Mouse (Mus musculus) hindbrain, embryonic 16.5 days (tissue): ENCODE measurements around the gene 1810043G02Rik. TPM values are rescaled to one million over a fixed set of nuclear protein-coding genes. Genes with fewer than 3 reads are reported as not detected.
"Not testable (repeated sequence)": the region's sequence is repeated elsewhere in the genome, so short reads cannot be mapped to it uniquely, and the experiment has no call there.

Source experiments
- ATAC-seq: fragments of 200-750 bp; cut with Nextera tagmentation; 2 replicates; pipeline ENCODE4 v1.8.0; 2017; ENCODE audit warnings: moderate TSS enrichment, moderate library complexity
- H3K27ac ChIP-seq: fragments of 300-500 bp; sonication (generic); 2 replicates; pipeline ENCODE4 v1.5.1; 2014; ENCODE audit warnings: low read depth, mild to moderate bottlenecking, control low read depth, low read length, moderate library complexity
- H3K27me3 ChIP-seq: fragments of 300-500 bp; sonication (generic); replicated peaks from 2 replicates; pipeline ENCODE4 v1.6.1; 2014; ENCODE audit warnings: low read length; ENCODE audit not compliant: control insufficient read depth, insufficient read depth
- H3K36me3 ChIP-seq: fragments of 300-500 bp; sonication (generic); 2 replicates; pipeline ENCODE4 v1.6.1; 2014; ENCODE audit warnings: mild to moderate bottlenecking, low read length, moderate library complexity, mixed read lengths; ENCODE audit not compliant: control insufficient read depth, insufficient read depth
- H3K4me1 ChIP-seq: fragments of 300-500 bp; sonication (generic); 2 replicates; pipeline ENCODE4 v1.6.1; 2014; ENCODE audit warnings: low read depth, low read length; ENCODE audit not compliant: control insufficient read depth, insufficient read depth
- H3K4me2 ChIP-seq: fragments of 300-500 bp; sonication (generic); 2 replicates; pipeline ENCODE4 v1.6.1; 2014; ENCODE audit warnings: mild to moderate bottlenecking, low read length, control low read depth, moderate library complexity
- H3K4me3 ChIP-seq: fragments of 300-500 bp; sonication (generic); 2 replicates; pipeline ENCODE4 v1.5.1; 2014; ENCODE audit warnings: mild to moderate bottlenecking, low read length, control low read depth, moderate library complexity
- H3K9ac ChIP-seq: fragments of 300-500 bp; sonication (generic); 2 replicates; pipeline ENCODE4 v1.6.1; 2014; ENCODE audit warnings: low read depth, mild to moderate bottlenecking, control low read depth, low read length, moderate library complexity
- H3K9me3 ChIP-seq: fragments of 300-500 bp; sonication (generic); 2 replicates; pipeline ENCODE4 v1.6.1; 2014; ENCODE audit warnings: mild to moderate bottlenecking, low read length, moderate library complexity; ENCODE audit not compliant: control insufficient read depth
- WGBS: fragments of 180-500 bp; shearing (Covaris S2); extraction: QIAGEN DNeasy Blood & Tissue Kit; methylation state at CpG from one replicate; pipeline ENCODE4 v1.1.7; 2014; 5-methylcytosine and 5-hydroxymethylcytosine counted together
- polyA plus RNA-seq: library from polyadenylated mRNA; unstranded; fragments of >200 nt; fragmentation: Nextera tagmentation; extraction: Ambion mirVana; gene quantifications from 2 replicates; pipeline ENCODE4 v1.2.1, GENCODE M21; 2015

The 1810043G02Rik gene
- 53.9 and 56.7 TPM in 2 replicates for polyA plus RNA-seq

DNA sequence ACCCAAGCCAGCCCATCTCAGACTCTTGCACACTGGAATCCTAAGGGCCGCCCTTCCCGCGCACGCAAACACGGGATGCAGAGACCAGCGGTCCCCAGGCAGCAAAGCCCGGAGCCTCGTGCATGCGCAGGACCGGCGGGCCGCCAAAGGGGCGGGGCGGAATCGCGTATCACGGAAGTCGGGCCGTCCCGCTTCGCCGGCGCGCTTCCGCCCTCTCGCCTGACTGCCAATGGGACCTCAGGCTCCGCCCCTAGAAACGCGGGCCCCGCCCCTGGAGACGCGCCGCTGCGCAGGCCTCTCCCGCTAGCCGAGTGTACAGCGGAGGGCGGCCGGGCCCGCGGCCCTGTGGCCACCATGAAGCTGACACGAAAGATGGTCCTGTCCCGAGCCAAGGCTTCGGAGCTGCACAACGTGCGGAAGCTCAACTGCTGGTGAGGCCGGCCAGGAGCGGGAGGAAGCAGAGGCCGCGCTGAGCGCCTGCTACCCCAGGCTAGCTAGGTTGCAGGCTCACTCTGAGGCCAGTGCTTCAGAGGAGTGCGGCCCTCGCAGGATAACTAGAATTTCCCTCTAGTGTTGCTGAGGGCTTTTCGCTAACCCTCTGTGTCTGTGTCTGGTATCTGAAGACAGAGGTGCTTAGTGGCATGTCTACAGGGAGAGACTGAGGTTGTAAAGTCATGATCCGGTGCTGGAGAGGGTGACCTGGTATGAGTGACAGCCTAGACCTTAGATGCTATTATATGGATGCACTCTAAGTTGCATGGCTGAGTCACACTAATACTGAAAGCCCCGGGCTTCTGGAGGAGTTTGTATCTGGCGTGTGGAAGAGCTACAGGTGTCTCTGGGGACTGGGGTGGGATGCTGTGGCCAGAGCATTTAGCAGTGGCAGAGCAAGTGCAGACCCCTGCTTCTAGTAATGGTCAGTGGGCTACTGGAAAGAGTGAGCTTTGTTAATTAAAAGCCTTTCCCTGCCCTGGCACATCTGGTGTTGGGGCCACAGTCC lies at the start of gene 1810043G02Rik:
Gene 1810043G02Rik, plus strand, starts transcription at position 174 of the 1,000 bp plus-strand sequence.
- no peaks in the 10 kb centered on the region for H3K36me3 ChIP-seq
- H3K9me3 ChIP-seq = no peaks in the 10 kb centered on the region
- peak within 1 kb of the TSS; percentile 93 for H3K4me3 ChIP-seq
- H3K27ac ChIP-seq = peak within 1 kb of the TSS; percentile 86
- WGBS = under 1% methylated on average over 56 of the region's 57 CpGs
- peak within 1 kb of the TSS; percentile 71 for H3K4me2 ChIP-seq
- H3K9ac ChIP-seq = peak within 1 kb of the TSS; percentile 92
- H3K4me1 ChIP-seq = peaks cover 9% of the 10 kb centered on the region
- ATAC-seq = peak; percentile 98
- H3K27me3 ChIP-seq = no peaks in the 10 kb centered on the region

DNA sequence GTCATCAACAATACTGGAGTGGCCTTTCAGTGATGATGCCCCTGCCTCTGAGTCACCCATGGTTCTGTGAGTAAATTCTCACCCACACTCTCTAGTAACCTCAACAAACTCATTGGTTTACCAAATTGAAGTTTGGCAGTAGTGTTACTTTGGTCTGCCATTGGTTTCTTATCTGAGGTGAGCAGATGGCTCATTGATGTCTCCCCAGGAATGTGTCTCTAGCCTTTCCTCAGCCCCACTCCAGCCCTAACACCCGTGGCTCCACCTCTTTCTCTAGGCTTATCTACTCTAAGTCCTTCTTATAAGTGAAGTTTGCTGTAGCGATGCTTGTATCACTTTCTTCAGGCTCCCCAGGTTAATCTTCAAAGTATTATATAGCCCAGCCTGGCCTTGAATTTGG lies 38.6 kb upstream of the 1810043G02Rik start:
- Histone ChIP-seq H3K27me3 (no peaks in the 10 kb centered on the region), H3K36me3 (no peaks in the 10 kb centered on the region), H3K9me3 (no peaks in the 10 kb centered on the region), H3K27ac (no peak overlapping the region), H3K4me2 (no peak overlapping the region), H3K4me1 (no peaks in the 10 kb centered on the region), H3K9ac (no peak overlapping the region), H3K4me3 (no peak overlapping the region)
- 81% methylated on average over 2 of the region's 2 CpGs for WGBS
- ATAC-seq = no peak

DNA sequence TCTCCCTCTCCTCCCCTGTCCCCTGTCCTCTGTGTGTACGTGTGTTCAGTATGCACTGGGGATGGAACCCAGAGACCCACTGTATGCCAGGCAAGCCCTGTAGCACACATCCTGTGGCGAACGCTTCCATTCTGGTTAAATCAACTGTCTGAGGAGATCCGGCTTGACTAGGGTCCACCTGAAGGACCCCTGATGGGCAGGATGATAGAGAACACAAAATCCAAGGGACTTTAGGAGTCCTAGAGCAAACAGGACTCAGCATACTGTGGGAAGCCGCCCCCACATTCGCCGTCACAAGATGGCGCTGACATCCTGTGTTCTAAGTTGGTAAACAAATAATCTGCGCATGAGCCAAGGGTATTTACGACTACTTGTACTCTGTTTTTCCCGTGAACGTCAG lies 27.9 kb upstream of the 1810043G02Rik start:
- H3K4me1 ChIP-seq, H3K9ac ChIP-seq, H3K4me2 ChIP-seq, H3K27ac ChIP-seq, H3K36me3 ChIP-seq, H3K9me3 ChIP-seq, H3K27me3 ChIP-seq, ATAC-seq, H3K4me3 ChIP-seq: not testable (repeated sequence)
- 92% methylated on average over 8 of the region's 12 CpGs for WGBS

DNA sequence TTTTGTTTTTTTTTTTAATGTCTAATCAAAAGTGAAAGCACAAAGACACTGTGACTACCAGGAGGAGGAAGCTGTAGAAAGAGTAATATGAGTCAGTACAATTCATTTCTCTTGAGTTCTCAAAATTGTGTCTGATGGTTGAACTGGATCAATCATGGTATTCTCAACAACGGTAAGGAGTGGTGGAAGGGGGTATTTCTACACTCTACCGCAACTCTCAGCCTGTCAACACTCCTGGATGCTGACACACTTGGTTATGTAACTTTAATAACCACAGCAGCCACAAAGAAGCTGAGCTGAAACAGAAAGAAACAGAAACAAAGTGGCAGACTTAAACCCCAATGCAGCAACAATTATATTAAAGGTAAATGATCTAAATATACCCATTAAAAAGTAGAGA lies 15.6 kb upstream of the 1810043G02Rik start:
- ATAC-seq = no peak
- Histone ChIP-seq H3K9ac (no peak overlapping the region), H3K4me1 (no peaks in the 10 kb centered on the region), H3K4me3 (no peak overlapping the region), H3K36me3 (no peaks in the 10 kb centered on the region), H3K27me3 (no peaks in the 10 kb centered on the region), H3K9me3 (no peaks in the 10 kb centered on the region), H3K27ac (no peak overlapping the region), H3K4me2 (no peak overlapping the region)
- 85% methylated on average over 2 of the region's 2 CpGs for WGBS

DNA sequence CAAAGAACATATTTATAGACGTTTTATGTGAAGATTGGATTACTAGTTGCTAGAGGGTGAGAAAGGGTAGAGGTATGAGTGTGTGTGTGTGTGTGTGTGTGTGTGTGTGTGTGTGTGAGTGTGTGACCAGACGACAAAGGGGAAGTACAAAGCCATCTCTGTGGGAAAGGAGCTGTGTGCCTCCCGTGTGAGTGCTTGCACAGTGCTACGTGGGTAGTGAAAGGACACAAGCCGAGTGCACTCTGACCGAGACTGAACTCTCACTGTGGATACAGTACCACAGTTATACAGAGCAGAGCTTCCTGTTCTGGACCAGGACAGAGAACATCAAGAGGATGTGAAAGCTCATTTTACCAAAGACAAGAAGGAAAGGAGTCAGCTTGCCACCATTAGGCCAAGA lies 14.4 kb upstream of the 1810043G02Rik start:
- no peaks in the 10 kb centered on the region for H3K36me3 ChIP-seq
- H3K9me3 ChIP-seq = no peaks in the 10 kb centered on the region
- H3K4me3 ChIP-seq = no peak overlapping the region
- H3K9ac ChIP-seq = no peak overlapping the region
- WGBS = 71% methylated on average over 6 of the region's 6 CpGs
- H3K4me1 ChIP-seq = peaks cover 3% of the 10 kb centered on the region; the same call in 1 of the 2 replicates
- no peak for ATAC-seq
- H3K4me2 ChIP-seq = no peak overlapping the region
- H3K27me3 ChIP-seq = peaks cover 3% of the 10 kb centered on the region; the same call in 1 of the 2 replicates
- H3K27ac ChIP-seq = no peak overlapping the region

DNA sequence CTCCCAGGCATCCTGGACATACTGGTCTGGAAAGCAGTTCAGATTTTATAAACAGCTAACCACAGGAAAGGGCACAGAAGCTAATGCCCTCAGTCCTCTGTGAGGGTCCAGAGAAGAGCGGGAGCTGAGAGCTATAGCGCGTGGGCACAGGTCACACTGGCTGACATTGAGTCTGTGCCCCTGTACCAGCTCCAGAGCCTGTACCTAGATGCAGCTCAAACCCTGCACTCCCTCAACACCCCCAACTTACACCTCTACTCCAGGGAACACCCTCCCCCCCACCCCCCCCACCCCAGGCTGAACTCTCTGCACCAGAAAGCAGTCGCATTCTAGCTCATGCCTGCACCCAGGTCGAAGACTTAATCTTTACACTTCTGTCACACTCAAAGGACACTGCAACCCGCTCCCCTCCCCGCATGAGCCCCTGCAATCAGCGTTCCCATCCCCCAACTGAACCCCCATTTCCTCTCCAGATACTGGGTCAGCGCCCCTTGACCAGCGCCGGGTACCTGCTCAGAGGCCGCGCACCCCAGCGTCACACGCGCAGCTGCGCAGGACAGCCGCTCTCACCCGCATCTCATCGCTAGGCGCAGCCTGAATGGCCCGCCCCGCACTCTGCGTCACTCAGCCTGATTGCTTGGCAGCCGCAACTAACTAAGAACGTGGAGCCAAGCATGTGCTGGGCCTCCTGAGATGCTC lies 8.9 kb upstream of the 1810043G02Rik start:
- no peak overlapping the region for H3K27ac ChIP-seq

DNA sequence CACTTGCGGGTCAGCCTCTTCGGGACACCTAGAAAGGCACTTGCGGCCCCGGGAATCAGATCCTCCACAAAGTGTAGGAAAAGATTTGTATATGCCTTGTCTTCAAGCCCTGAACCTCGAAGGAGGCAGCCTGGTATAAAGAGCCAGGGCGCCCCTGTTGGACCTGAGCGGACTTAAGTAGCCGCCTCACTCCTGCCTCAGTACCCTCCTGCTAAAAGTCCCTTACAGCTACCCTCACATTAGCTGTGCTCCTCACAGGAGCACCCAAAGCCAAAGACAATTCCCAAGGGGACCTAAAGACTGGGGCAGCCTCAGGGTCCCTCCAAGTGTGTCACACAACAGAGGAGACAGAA lies 8.4 kb upstream of the 1810043G02Rik start:
- H3K4me2 ChIP-seq = peak overlapping the region; percentile 90
- H3K4me3 ChIP-seq = peak overlapping the region; percentile 49
- peaks cover 3% of the 10 kb centered on the region; the same call in 1 of the 2 replicates for H3K27me3 ChIP-seq
- no peaks in the 10 kb centered on the region for H3K36me3 ChIP-seq
- H3K9ac ChIP-seq = peak overlapping the region; percentile 69
- no peaks in the 10 kb centered on the region for H3K9me3 ChIP-seq
- 15% methylated on average over 8 of the region's 8 CpGs for WGBS
- peaks cover 12% of the 10 kb centered on the region for H3K4me1 ChIP-seq
- H3K27ac ChIP-seq = no peak overlapping the region
- ATAC-seq = peak; percentile 57

More for the DNA sequence above, 8.9 kb upstream of the 1810043G02Rik start:
- Histone ChIP-seq H3K9me3 (no peaks in the 10 kb centered on the region), H3K4me1 (peaks cover 12% of the 10 kb centered on the region), H3K4me2 (peak overlapping the region; percentile 90), H3K9ac (peak overlapping the region; percentile 69), H3K27me3 (peaks cover 3% of the 10 kb centered on the region; the same call in 1 of the 2 replicates), H3K36me3 (no peaks in the 10 kb centered on the region), H3K4me3 (peak overlapping the region; percentile 49)
- WGBS = 4% methylated on average over 26 of the region's 26 CpGs
- peak; percentile 91 for ATAC-seq

DNA sequence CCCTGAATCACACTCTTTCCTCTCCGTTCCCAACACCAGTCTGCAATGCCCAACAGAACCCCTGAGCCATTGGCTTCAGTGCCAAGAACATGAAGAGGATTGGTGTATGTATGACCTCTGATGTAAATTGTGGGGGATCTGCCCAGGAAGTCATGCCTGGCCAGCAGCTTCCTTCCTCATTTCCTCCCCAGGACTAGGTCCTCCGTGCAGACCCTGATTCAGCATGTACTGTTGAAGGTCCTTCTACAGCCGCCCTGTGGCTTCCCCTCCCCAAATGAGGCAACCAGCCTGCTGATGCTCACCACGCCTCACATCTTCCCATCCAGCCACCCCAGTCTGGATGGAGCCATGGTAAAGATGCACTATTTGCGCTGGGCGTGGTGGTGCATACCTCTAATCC lies 7.8 kb upstream of the 1810043G02Rik start, which contains the start of gene Trpm2:
Gene Trpm2, minus strand, starts transcription at position 83 of the 400 bp plus-strand sequence.
- Histone ChIP-seq H3K27me3 (peaks cover 3% of the 10 kb centered on the region; the same call in 1 of the 2 replicates), H3K4me3 (peak within 1 kb of the TSS; percentile 49), H3K27ac (no peak within 1 kb of the TSS), H3K9ac (peak within 1 kb of the TSS; percentile 69), H3K9me3 (no peaks in the 10 kb centered on the region), H3K4me2 (peak within 1 kb of the TSS; percentile 90), H3K4me1 (peaks cover 12% of the 10 kb centered on the region), H3K36me3 (no peaks in the 10 kb centered on the region)
- ATAC-seq = no peak
- WGBS = 87% methylated on average over 6 of the region's 6 CpGs

DNA sequence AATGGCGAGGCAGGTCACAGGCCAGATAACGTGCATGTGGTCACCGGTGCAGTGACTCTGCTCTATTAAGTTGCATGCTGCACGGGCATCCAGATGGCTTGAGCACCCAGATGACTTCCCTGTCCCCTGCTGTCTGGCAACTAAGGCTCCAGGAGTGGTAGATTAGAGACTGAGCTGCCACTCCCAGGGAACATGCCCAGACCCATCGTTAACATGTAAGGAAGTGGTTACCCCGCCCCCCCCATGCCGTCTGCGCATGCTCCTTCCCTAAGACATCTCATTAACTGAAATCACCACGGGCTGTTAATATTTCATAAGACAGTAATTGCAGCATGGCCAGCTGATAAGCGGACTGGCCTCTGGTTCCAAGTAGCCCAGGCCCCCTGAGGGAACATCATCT lies 7.1 kb upstream of the 1810043G02Rik start:
- Histone ChIP-seq H3K36me3 (no peaks in the 10 kb centered on the region), H3K4me3 (no peak overlapping the region), H3K4me2 (no peak overlapping the region), H3K9ac (no peak overlapping the region), H3K27ac (no peak overlapping the region), H3K9me3 (no peaks in the 10 kb centered on the region), H3K4me1 (peaks cover 12% of the 10 kb centered on the region), H3K27me3 (peaks cover 3% of the 10 kb centered on the region; the same call in 1 of the 2 replicates)
- 78% methylated on average over 10 of the region's 10 CpGs for WGBS
- no peak for ATAC-seq
